Mouse (Mus musculus) layer of hippocampus, postnatal 14 days (tissue): ENCODE measurements at regions not wholly inside any gene's neighbourhood (a gene's known extent, or its start where the extent isn't known, plus 50 kb on each side); places are given as distances from the start of the nearest gene placed in this dataset.

Experiments used
- DNase-seq, 2 experiments: peaks; one replicate each; pipeline ENCODE4 v3.0.0; 2021 to 2022; ENCODE audit warnings: low spot score in 2 of 2, mixed read lengths in 1 of 2

- no peak for DNase-seq
These were observed 109.9 kb upstream of the Sox9 start for GRCm38 (mm10) chr11:112672086-112672485.

GRCm38 (mm10) chr11:112690047-112690446 is 92.0 kb upstream of the Sox9 start:
- no peak for DNase-seq

- DNase-seq: no peak
These were observed 75.9 kb upstream of the Sox9 start for GRCm38 (mm10) chr11:112706091-112706490.

- no peak for DNase-seq
These were observed 73.8 kb upstream of the Sox9 start for GRCm38 (mm10) chr11:112708119-112708730.

- DNase-seq: no peak
These were observed 70.4 kb upstream of the Sox9 start for GRCm38 (mm10) chr11:112711656-112712055.

GRCm38 (mm10) chr11:112718547-112718946 is 63.5 kb upstream of the Sox9 start:
- no peak for DNase-seq

- no peak for DNase-seq
These were observed 61.4 kb upstream of the Sox9 start for GRCm38 (mm10) chr11:112720652-112721051.

- no peak for DNase-seq
These were observed 59.1 kb upstream of the Sox9 start for GRCm38 (mm10) chr11:112722936-112723335.

- no peak for DNase-seq
These were observed 53.7 kb upstream of the Sox9 start for GRCm38 (mm10) chr11:112728154-112728952.
